Mouse (Mus musculus) liver, adult (tissue): Measurements from ENCODE around the gene Krt31.

Source experiments
- GATA4 ChIP-seq: IDR thresholded peaks from 2 replicates; pipeline ENCODE4 v1.6.1; 2014; ENCODE audit warnings: mild to moderate bottlenecking, low read length; ENCODE audit not compliant: insufficient replicate concordance

The Krt31 gene

DNA sequence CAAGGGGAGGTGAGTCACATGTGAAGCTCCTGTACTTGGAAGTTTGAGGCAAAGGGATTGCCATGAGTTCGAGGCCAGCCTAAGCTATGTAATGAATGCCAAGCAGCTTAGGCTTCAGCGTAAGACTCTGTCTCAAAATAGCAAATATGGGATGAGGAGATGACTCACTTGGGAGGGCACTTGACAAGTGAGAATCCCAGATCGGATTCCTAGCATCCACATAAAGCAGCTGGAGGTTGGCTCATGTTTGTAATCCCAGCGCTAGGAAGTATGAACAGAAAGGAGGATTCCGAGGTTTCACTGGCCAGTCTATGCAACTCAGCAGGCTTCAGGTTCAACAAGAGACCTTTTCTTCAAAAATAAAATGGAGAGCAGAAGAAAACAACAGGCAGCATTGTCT lies 28.9 kb downstream of the Krt31 start:
- TF ChIP-seq GATA4: no peak

DNA sequence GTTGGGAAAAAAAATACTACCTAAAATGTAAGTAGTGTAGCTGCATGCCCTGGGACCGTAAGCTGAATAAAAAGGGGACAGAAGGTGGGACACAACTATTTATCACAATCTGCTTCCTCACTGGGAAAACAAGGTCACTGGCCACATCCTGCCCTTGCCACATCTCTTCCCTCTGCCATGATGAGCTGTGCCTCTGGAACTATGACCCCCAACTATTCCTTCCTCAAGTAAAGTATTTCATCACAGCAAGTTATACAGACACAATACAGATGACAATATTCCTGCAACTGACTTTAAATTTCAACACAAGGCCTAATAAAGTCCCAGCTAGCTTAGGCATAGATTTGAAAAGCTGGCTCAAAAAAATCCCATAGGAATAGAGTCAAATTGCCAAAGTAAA lies 30.9 kb downstream of the Krt31 start:
- no peak for TF ChIP-seq GATA4

DNA sequence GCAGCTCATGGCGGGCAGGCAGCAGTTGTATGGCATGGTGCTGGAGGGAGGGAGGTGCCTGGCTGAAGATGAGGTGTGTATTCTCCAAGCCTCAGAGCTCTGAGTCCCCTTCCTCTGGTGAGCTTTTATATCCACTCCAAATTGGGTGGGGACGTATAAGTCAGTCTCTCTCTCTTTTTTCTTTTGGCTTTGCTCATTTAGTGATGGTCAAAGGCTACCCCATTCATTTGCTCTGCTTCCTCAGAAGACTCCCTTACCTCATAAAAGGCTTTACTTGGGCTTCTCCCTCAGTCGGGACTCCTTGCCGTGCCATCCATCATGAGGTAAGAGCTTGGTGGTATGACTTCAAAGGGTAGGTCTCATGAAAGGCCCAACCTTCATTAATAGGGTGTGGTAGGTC lies 34.2 kb downstream of the Krt31 start, which contains the start of gene Krt33a:
Gene Krt33a, minus strand, starts transcription at position 101 of the 400 bp plus-strand sequence.
- no peak for TF ChIP-seq GATA4

DNA sequence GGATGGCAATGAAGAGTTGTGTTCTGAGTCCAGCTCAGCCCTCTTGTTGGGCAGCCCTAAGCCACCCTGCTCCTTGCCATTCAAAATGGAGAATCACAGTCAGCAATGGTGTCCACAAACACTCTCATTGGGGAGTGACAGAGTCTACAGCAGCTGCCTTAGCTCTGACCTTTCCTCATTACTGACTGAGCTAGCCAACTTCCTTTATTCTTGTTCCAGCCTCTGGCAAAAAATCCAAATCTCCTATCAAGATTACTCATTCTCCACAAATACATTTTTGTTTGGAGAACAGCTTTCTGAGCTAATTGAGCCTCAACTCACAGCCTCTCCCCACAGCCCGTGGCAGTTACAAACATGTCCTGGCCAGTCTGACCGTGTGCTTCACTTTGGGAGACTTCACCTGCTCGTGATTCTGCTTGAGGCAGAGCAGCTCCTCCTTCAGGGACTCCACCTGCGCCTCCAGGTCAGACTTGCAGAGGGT lies 36.6 kb downstream of the Krt31 start:
- TF ChIP-seq GATA4: no peak

DNA sequence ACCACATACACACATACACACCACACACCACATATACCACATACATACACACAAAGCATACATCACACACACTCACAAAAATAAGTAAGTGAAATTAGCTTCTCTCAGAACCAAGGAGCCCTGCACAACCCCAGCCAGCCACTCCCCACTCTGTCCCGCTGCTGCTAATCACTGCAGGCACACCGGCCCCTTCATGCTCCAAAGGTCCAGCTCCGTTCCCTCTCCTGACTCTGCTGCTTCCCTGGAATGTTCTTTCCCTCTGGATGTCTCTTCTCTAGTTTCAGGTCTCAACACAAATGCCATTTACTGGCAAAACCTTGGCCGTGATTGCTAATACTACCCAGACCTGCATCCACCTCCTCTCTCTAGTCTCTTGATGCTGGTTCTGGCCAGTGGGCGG lies 39.7 kb downstream of the Krt31 start:
- TF ChIP-seq GATA4: no peak

DNA sequence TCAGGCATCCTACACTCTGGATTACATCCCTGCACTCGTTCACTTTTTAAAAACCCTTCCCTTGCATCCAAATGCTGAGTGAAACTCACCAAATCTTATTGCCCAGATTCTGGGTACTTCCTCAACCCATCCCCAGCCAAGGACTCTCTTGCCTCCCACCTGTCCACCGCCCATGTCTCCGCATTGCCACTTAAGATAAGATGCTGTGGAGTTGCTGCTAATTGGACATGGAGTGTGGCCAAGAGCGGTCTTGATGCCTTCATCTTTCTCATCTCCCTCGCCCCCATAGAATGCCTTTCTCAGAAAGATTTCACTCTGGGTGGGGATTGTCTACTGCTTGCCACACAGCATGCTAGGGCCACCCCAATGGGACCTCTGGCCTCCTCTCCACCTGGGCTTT lies 42.0 kb downstream of the Krt31 start:
- TF ChIP-seq GATA4: no peak

DNA sequence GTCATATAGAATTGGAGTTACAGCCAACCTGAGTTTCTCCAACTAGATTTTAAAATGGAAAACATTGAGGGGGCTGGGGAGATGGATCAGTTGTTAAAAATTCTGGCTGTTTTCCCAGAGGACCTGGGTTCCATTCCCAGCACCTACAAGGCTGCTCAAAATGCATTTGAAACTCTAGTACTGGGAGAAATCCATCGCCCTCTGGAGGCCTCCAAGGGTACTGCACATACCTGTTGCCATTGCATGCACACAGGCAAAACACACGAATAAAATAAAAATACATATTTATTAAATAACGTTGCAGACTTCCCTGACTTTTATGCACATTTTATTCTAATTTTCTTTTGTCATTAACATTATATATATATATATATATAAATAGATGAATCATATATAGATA lies 43.7 kb downstream of the Krt31 start:
- TF ChIP-seq GATA4: no peak

DNA sequence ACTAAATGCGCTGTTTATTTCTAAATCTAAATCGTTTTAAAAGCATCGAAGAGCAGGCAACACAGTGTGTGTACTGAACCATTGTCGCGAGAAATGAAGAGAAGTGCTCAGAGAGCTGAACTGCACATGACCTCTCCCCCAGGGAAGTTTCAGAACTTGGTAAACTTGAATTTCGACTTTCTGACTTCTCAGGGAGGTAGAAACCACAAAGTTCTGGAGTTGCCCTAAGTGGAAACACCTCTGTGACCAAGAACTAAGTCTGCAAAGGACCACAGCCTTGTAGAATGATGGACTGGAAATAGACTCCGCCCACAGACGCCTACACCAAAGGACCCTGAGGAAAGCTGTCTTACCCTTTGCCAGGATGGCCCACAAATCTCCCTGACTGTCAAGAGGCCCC lies 44.4 kb downstream of the Krt31 start:
- no peak for TF ChIP-seq GATA4

DNA sequence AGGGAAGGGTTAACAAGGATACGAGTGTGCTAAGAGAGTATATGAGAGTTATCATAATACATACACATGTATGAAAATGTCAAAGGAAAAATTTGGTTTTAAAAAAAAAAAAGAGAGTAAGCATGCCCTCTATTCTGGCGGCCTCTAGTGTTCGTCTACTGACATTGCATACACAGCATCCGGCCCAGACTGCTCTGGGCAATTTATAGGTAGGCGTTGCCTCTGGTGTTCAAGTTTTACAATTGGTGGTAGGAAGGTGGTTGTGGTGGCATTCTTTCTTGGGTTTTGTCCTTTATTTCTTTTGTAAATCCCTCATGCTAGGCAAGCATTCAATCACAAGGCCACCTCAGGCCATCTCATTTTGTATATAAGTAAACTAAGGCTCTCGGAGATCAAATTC lies 45.5 kb downstream of the Krt31 start:
- TF ChIP-seq GATA4: no peak

DNA sequence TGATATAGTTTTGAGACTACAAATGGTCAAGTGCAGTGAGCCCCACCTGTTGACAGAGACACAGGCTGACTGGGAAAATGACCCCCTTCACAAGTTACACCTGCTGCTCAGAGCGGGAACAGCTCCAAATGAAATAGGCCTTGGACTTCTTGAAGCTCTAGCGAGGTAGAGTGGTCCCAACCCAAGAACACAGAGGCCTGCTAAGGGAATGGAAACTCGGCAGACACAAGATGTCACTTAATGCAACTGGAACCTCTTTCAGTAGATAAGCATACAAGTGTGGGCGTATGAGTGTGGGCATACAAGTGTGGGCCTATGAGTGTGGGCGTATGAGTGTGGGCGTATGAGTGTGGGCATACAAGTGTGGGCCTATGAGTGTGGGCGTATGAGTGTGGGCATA lies 51.3 kb downstream of the Krt31 start:
- TF ChIP-seq GATA4: no peak
